Mouse (Mus musculus) adrenal gland, adult 18-20 months (tissue): ENCODE data around the gene Fkbp6. TPM values are rescaled to one million over a fixed set of nuclear protein-coding genes. Genes with fewer than 3 reads are reported as not detected.

Source experiments
- microRNA-seq, 2 experiments: library from miRNA; unstranded; fragments of <30 nt; microRNA quantifications; one replicate each; pipeline ENCODE4 v1.2.0; 2021; ENCODE audit warnings: borderline number of aligned reads in 2 of 2
- total RNA-seq, 2 experiments: library from RNA; stranded (reverse); gene quantifications; 1 replicate in 1 of 2; 2 replicates in 1 of 2; pipeline ENCODE4 v1.2.3; 2021

Gene Fkbp6
- total RNA-seq, 2 experiments from 2014 or later: 0.33 TPM; not detected in 1

Small RNA genes lying within 50 kb of the gene (microRNA-seq; reads per million reads assigned to microRNA genes)
- 0 to 1.4 reads per million in 2 experiments for gene Mir7033

Other genes starting within 250 kb of the Fkbp6 start
- gene Tbl2, start 200.4 kb downstream of the Fkbp6 start, total RNA-seq: 10 to 100 TPM; 20.6 to 29.5 TPM
- gene Bcl7b, start 181.8 kb downstream of the Fkbp6 start, total RNA-seq: 10 to 100 TPM; 74.1 to 77.2 TPM
- 10 to 100 TPM; 79.1 to 88.7 TPM for gene Baz1b, start 162.8 kb downstream of the Fkbp6 start, total RNA-seq
- gene Fzd9, start 98.8 kb downstream of the Fkbp6 start, total RNA-seq: 10 to 100 TPM in 1 of 2 experiments, 1 to 10 TPM in 1; 3.0 to 10.5 TPM
- not detected for gene Trim50, start 3.3 kb upstream of the Fkbp6 start, total RNA-seq
- gene Nsun5, start 19.9 kb upstream of the Fkbp6 start, total RNA-seq: 10 to 100 TPM; 22.0 to 23.7 TPM
- 10 to 100 TPM; 22.2 to 23.3 TPM for gene Pom121, start 44.5 kb upstream of the Fkbp6 start, total RNA-seq
- gene Hip1, start 195.1 kb upstream of the Fkbp6 start, total RNA-seq: 10 to 100 TPM; 19.7 to 24.4 TPM
- gene Ccl26, start 213.5 kb upstream of the Fkbp6 start, total RNA-seq: not detected
- 1 to 10 TPM in 1 of 2 experiments, not detected in 1; 2.1 TPM for gene Ccl24, start 223.0 kb upstream of the Fkbp6 start, total RNA-seq